Mouse (Mus musculus): Measurements from ENCODE around the gene Gm13275. TPM values are rescaled to one million over a fixed set of nuclear protein-coding genes. Genes with fewer than 3 reads are reported as not detected.
A peak's percentile ranks its signal among the peaks of the same experiment; 100 is the strongest.
"Not testable (repeated sequence)": the region's sequence is repeated elsewhere in the genome, so short reads cannot be mapped to it uniquely, and the experiment has no call there.

Gm13275 gene
- total RNA-seq (2021), result not detected
- long read RNA-seq, experiment 1, result 0 reads
- long read RNA-seq, experiment 2, result 0 reads

DNA sequence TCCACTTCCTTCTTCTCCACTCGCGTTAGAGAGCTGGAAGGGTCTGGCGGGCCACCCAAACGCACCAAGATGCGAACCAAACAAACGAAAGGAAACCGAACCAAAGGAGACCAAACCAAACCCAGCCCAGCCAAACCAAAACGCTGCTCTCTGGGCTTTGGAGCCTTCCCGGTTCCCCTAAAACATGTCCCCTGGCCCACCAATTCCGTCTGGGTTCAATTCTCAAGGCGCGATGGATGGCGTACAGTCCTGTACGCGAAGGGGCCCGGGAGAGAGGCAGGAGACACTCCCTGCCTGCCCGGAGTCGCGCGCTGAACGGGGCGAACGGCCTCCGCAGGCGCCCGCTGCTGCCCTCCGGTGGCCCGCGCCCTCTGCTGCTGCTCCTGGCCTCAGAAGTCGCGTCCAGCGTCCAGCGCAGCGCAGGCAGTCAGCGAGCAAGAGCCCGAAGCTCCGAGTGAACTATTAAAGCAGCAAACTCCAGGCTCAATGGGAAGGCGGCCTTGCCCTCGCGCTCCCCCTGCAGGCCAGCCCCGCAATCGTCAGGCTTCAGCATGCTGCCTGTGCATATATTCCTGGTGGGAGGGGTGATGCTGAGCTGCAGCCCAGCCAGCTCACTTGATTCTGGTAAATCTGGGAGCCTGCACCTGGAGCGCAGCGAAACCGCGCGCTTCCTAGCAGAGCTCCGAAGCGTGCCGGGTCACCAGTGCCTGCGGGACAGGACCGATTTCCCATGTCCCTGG lies at the start of gene Gm13275:
TSS of gene Gm13275 (plus strand) at position 552 of the 740 bp plus-strand sequence.
- intact Hi-C loops (cut with DNase I), result not testable (repeated sequence)
- DNase-seq, result peak; percentile 45 to 80

DNA sequence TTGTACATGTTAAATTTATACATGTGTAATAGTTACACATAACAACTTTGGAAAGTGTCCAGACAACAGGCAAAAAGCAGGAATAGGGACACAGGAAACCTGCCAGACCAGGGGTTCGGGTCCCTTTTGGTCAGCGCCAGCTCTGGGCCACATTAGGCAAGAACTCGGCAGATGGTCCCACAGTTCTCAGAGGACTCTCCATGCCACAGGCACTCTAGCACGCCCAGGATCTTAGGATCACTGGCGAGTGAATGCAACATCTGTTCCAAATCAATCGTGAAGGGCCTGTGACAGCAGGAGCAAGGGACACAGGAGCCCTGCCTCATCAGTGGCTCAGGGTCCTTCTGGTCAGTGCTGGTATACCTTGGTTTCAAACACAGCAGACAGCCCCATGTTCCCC lies 44.4 kb upstream of the Gm13275 start:
- intact Hi-C loops (cut with DNase I), result no loop called here

DNA sequence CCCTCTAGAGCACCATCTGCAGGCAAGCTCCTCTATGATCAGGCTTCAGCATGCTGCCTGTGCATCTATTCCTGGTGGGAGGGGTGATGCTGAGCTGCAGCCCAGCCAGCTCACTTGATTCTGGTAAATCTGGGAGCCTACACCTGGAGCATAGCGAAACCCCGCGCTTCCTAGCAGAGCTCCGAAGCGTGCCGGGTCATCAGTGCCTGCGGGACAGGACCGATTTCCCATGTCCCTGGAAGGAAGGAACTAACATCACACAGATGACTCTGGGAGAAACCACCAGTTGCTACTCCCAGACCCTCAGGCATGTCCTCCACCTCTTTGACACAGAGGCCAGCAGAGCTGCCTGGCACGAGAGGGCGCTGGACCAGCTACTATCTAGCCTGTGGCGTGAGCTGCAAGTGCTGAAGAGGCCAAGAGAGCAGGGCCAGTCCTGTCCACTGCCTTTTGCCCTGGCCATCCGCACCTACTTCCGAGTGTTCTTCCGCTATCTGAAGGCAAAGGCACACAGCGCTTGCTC lies 39.4 kb upstream of the Gm13275 start, which contains the start of gene Gm13271:
TSS of gene Gm13271 (plus strand) at position 51 of the 523 bp plus-strand sequence.
- peak; percentile 59 to 71 for DNase-seq
- intact Hi-C loops (cut with DNase I), result not testable (repeated sequence)

More for the DNA sequence above, 44.4 kb upstream of the Gm13275 start:
- no peak for DNase-seq

DNA sequence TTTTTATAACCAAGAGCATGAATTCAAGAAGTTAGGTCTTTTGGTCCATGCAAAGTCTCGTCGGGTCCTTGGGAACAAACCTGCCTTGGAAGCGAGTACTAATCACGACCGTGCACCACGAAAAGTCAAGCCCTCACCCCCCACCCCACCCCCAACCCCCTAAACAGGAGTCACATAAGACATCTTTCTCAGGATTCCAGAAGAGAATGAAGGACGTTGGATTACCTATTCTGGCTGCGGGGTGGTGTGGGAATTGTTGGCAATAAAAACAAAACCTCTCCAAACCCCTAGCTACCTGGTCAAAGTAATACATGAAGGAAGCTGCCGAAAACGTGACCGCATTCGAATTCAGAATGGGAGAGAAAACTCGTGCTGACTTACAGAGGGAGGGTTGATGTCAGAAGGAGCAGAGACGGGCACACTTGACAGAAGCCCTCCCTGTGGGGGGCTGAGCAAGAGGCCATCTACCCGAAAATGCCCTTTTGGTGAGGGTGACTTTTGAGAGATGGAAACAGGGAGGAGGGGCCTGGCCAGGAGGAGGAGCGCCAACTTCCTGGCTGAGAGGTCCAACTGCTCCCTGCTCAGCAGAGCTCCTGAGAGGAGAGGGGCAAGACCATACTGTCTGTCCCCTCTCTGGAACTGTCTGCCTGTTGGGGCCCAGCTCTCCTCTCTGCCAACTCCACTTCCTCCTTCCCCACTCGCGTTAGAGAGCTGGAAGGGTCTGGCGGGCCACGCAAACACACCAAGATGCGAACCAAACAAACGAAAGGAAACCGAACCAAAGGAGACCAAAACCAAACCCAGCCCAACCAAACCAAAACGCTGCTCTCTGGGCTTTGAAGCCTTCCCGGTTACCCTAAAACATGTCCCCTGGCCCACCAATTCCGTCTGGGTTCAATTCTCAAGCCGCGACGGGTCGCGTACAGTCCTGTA lies 37.4 kb upstream of the Gm13275 start:
- intact Hi-C loops (cut with DNase I), result not testable (repeated sequence)
- DNase-seq, result peak in 1 of 2 experiments; percentile 25

DNA sequence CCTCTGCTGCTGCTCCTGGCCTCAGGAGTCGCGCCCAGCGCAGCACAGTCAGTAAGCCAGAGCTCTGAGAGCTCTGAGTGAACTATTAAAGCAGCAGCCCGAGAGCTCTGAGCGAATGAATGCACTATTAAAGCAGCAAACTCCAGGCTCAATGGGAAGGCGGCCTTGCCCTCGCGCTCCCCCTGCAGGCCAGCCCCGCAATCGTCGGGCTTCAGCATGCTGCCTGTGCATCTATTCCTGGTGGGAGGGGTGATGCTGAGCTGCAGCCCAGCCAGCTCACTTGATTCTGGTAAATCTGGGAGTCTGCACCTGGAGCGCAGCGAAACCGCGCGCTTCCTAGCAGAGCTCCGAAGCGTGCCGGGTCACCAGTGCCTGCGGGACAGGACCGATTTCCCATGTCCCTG lies 36.7 kb upstream of the Gm13275 start:
- intact Hi-C loops (cut with DNase I), result not testable (repeated sequence)
- DNase-seq, result peak; percentile 74 to 90

DNA sequence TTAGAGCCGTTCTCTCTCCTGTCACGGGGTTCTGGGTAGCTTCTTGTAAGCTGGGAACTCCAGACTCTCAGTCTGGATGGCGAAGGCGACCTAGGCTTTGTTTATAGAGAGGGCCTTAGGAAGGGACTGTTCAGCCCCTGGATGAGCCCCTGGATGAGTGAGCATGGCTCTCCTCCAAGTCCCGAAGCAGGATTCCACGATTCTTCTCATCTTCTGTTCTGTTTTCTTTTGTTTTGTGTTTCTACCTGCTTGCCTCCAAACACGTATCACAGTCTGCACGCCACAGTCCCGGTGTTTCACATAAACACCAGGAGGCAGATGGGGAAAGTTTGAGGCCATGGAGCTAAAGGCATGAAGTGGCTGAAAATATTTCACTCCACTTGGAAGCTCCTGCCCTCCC lies 35.5 kb upstream of the Gm13275 start:
- intact Hi-C loops (cut with DNase I); DNase-seq: not testable (repeated sequence)

DNA sequence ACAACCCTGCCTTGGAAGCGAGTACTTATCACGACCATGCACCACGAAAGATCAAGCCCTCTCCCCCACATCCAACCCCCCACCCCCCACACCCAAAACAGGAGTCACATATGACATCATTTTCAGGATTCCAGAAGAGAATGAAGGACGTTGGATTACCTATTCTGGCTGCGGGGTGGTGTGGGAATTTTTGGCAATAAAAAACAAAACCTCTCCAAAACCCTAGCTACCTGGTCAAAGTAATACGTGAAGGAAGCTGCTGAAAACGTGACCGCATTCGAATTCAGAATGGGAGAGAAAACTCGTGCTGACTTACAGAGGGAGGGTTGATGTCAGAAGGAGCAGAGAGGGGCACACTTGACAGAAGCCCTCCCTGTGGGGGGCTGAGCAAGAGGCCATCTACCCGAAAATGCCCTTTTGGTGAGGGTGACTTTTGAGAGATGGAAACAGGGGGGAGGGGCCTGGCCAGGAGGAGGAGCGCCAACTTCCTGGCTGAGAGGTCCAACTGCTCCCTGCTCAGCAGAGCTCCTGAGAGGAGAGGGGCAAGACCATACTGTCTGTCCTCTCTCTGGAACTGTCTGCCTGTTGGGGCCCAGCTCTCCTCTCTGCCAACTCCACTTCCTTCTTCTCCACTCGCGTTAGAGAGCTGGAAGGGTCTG lies 34.5 kb upstream of the Gm13275 start, which contains the start of gene Gm13283:
TSS of gene Gm13283 (plus strand) at position 510 of the 659 bp plus-strand sequence.
- intact Hi-C loops (cut with DNase I); DNase-seq: not testable (repeated sequence)

DNA sequence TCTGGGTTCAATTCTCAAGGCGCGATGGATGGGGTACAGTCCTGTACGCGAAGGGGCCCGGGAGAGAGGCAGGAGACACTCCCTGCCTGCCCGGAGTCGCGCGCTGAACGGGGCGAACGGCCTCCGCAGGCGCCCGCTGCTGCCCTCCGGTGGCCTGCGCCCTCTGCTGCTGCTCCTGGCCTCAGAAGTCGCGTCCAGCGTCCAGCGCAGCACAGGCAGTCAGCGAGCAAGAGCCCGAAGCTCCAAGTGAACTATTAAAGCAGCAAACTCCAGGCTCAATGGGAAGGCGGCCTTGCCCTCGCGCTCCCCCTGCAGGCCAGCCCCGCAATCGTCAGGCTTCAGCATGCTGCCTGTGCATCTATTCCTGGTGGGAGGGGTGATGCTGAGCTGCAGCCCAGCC lies 33.9 kb upstream of the Gm13275 start:
- intact Hi-C loops (cut with DNase I), result not testable (repeated sequence)
- peak; percentile 65 to 71 for DNase-seq

DNA sequence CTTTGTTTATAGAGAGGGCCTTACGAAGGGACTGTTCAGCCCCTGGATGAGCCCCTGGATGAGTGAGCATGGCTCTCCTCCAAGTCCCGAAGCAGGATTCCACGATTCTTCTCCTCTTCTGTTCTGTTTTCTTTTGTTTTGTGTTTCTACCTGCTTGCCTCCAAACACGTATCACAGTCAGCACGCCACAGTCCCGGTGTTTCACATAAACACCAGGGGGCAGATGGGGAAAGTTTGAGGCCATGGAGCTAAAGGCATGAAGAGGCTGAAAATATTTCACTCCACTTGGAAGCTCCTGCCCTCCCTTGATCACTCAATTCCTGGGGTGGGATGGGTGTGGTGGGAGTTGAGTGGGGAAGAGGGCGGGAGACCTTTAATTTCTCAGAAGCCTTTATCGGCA lies 32.5 kb upstream of the Gm13275 start:
- DNase-seq, result peak; percentile 55 to 68
- intact Hi-C loops (cut with DNase I), result not testable (repeated sequence)

DNA sequence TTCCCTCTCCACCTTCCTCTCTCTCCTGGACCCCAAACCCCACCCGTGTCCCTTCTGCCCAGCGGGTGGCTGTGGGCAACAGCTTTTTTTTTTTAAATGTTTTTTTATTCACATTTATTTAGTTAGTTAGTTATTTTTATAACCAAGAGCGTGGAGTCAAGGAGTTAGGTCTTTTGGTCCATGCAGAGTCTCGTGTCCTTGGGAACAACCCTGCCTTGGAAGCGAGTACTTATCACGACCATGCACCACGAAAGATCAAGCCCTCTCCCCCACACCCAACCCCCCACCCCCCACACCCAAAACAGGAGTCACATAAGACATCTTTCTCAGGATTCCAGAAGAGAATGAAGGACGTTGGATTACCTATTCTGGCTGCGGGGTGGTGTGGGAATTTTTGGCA lies 31.9 kb upstream of the Gm13275 start:
- intact Hi-C loops (cut with DNase I); DNase-seq: not testable (repeated sequence)

DNA sequence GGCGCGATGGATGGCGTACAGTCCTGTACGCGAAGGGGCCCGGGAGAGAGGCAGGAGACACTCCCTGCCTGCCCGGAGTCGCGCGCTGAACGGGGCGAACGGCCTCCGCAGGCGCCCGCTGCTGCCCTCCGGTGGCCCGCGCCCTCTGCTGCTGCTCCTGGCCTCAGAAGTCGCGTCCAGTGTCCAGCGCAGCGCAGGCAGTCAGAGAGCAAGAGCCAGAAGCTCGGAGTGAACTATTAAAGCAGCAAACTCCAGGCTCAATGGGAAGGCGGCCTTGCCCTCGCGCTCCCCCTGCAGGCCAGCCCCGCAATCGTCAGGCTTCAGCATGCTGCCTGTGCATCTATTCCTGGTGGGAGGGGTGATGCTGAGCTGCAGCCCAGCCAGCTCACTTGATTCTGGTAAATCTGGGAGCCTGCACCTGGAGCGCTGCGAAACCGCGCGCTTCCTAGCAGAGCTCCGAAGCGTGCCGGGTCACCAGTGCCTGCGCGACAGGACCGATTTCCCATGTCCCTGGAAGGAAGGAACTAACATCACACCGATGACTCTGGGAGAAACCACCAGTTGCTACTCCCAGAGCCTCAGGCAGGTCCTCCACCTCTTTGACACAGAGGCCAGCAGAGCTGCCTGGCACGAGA lies 30.8 kb upstream of the Gm13275 start:
- peak; percentile 38 to 46 for DNase-seq
- intact Hi-C loops (cut with DNase I), result not testable (repeated sequence)

DNA sequence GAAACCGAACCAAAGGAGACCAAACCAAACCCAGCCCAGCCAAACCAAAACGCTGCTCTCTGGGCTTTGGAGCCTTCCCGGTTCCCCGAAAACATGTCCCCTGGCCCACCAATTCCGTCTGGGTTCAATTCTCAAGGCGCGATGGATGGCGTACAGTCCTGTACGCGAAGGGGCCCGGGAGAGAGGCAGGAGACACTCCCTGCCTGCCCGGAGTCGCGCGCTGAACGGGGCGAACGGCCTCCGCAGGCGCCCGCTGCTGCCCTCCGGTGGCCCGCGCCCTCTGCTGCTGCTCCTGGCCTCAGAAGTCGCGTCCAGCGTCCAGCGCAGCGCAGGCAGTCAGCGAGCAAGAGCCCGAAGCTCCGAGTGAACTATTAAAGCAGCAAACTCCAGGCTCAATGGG lies 20.8 kb upstream of the Gm13275 start, which contains the start of gene Gm13290:
TSS of gene Gm13290 (plus strand) at position 301 of the 400 bp plus-strand sequence.
- DNase-seq; intact Hi-C loops (cut with DNase I): not testable (repeated sequence)

DNA sequence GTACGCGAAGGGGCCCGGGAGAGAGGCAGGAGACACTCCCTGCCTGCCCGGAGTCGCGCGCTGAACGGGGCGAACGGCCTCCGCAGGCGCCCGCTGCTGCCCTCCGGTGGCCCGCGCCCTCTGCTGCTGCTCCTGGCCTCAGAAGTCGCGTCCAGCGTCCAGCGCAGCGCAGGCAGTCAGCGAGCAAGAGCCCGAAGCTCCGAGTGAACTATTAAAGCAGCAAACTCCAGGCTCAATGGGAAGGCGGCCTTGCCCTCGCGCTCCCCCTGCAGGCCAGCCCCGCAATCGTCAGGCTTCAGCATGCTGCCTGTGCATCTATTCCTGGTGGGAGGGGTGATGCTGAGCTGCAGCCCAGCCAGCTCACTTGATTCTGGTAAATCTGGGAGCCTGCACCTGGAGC lies 17.7 kb upstream of the Gm13275 start, which contains the start of gene Gm13289:
TSS of gene Gm13289 (plus strand) at position 301 of the 400 bp plus-strand sequence.
- DNase-seq; intact Hi-C loops (cut with DNase I): not testable (repeated sequence)

DNA sequence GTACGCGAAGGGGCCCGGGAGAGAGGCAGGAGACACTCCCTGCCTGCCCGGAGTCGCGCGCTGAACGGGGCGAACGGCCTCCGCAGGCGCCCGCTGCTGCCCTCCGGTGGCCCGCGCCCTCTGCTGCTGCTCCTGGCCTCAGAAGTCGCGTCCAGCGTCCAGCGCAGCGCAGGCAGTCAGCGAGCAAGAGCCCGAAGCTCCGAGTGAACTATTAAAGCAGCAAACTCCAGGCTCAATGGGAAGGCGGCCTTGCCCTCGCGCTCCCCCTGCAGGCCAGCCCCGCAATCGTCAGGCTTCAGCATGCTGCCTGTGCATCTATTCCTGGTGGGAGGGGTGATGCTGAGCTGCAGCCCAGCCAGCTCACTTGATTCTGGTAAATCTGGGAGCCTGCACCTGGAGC lies 14.7 kb upstream of the Gm13275 start, which contains the start of gene Gm13272:
TSS of gene Gm13272 (plus strand) at position 301 of the 400 bp plus-strand sequence.
- intact Hi-C loops (cut with DNase I); DNase-seq: not testable (repeated sequence)

DNA sequence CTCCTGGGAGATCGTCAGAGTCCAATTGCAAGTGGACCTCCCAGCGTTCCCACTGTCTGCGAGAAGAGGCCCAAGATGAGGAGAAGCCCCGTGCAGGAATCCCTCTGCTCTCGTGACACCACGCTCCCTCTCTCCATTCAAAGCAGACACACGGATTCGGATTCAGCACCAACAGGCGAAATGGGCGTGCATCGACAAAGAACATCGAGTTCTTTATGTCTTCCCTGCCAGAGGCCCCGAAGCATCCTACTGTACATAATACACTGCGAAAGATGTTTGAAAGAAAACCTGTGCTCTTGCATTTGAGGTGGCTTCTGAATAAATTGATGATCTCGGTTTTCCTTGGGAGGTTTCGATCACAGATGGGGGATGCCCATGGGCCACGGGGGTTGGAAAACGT lies 14.0 kb upstream of the Gm13275 start:
- intact Hi-C loops (cut with DNase I); DNase-seq: not testable (repeated sequence)

DNA sequence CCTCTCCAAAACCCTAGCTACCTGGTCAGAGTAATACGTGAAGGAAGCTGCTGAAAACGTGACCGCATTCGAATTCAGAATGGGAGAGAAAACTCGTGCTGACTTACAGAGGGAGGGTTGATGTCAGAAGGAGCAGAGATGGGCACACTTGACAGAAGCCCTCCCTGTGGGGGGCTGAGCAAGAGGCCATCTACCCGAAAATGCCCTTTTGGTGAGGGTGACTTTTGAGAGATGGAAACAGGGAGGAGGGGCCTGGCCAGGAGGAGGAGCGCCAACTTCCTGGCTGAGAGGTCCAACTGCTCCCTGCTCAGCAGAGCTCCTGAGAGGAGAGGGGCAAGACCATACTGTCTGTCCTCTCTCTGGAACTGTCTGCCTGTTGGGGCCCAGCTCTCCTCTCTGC lies 12.5 kb upstream of the Gm13275 start, which contains the start of gene Ifnz:
TSS of gene Ifnz (plus strand) at position 301 of the 400 bp plus-strand sequence.
- intact Hi-C loops (cut with DNase I); DNase-seq: not testable (repeated sequence)

DNA sequence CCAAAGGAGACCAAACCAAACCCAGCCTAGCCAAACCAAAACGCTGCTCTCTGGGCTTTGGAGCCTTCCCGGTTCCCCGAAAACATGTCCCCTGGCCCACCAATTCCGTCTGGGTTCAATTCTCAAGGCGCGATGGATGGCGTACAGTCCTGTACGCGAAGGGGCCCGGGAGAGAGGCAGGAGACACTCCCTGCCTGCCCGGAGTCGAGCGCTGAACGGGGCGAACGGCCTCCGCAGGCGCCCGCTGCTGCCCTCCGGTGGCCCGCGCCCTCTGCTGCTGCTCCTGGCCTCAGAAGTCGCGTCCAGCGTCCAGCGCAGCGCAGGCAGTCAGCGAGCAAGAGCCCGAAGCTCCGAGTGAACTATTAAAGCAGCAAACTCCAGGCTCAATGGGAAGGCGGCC lies 12.0 kb upstream of the Gm13275 start:
- DNase-seq; intact Hi-C loops (cut with DNase I): not testable (repeated sequence)

DNA sequence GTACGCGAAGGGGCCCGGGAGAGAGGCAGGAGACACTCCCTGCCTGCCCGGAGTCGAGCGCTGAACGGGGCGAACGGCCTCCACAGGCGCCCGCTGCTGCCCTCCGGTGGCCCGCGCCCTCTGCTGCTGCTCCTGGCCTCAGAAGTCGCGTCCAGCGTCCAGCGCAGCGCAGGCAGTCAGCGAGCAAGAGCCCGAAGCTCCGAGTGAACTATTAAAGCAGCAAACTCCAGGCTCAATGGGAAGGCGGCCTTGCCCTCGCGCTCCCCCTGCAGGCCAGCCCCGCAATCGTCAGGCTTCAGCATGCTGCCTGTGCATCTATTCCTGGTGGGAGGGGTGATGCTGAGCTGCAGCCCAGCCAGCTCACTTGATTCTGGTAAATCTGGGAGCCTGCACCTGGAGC lies 8.9 kb upstream of the Gm13275 start, which contains the start of gene Gm13276:
TSS of gene Gm13276 (plus strand) at position 301 of the 400 bp plus-strand sequence.
- DNase-seq; intact Hi-C loops (cut with DNase I): not testable (repeated sequence)

DNA sequence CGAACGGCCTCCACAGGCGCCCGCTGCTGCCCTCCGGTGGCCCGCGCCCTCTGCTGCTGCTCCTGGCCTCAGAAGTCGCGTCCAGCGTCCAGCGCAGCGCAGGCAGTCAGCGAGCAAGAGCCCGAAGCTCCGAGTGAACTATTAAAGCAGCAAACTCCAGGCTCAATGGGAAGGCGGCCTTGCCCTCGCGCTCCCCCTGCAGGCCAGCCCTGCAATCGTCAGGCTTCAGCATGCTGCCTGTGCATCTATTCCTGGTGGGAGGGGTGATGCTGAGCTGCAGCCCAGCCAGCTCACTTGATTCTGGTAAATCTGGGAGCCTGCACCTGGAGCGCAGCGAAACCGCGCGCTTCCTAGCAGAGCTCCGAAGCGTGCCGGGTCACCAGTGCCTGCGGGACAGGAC lies 5.9 kb upstream of the Gm13275 start, which contains the start of gene Gm13277:
TSS of gene Gm13277 (plus strand) at position 231 of the 400 bp plus-strand sequence.
- peak; percentile 34 to 63 for DNase-seq
- intact Hi-C loops (cut with DNase I), result not testable (repeated sequence)

Measured in gastrocnemius, postnatal 36 days (tissue).